Mouse (Mus musculus) bone marrow macrophage, adult 2 months (primary cell): ENCODE measurements around the gene 1700022I11Rik.

Source experiments
- CTCF ChIP-seq: IDR thresholded peaks from 2 replicates; pipeline ENCODE4 v1.5.1; 2012; ENCODE audit warnings: low read depth, mild to moderate bottlenecking, low read length, moderate library complexity
- POLR2A ChIP-seq: IDR thresholded peaks from 2 replicates; pipeline ENCODE4 v1.6.1; 2012; ENCODE audit warnings: mild to moderate bottlenecking, low read depth, low read length, borderline replicate concordance

DNA sequence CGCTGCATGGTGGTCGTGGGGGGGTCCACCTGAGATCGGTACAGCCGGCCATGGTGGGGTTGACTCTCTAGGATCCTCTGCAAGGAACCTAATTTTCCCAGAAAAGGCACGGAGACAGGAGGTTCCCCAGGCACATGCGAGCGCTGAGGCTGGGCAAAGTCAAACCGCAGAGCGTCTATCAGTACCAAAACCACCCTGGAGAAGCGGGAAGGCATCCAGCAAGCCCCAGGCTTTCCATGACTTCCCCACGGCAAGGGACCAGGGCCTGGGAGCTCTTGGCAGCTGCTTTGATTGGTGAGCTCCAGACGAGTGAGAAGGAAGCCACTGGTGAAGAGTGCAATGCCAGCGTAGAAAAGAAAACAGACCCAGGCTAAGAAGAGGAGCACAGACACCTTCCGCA, 55.3 kb downstream of the 1700022I11Rik start:
- TF ChIP-seq CTCF (no peak), POLR2A (no peak)
